In genomic region chr7:143007599-143008369, GRCm38 (mm10) we compare ENCODE assay signal across 8 mouse cellular contexts. TPM values are rescaled to one million over a fixed set of nuclear protein-coding genes. Genes with fewer than 3 reads are reported as not detected.
DNase-seq lines count a peak whose midpoint lies in the region; ATAC-seq lines count a peak whose summit lies in the region.

No protein-coding gene starts in this region.

- no peaks in the 10 kb centered on the region for H3K27me3 ChIP-seq in heart, embryonic 13.5 days (replicated peaks)
- no peaks in the 10 kb centered on the region for H3K27me3 ChIP-seq in liver, embryonic 12.5 days (replicated peaks)
- no peaks in the 10 kb centered on the region for H3K27me3 ChIP-seq in stomach, embryonic 15.5 days (replicated peaks)

- H3K36me3 ChIP-seq in heart, embryonic 13.5 days: no peaks in the 10 kb centered on the region
- H3K36me3 ChIP-seq in liver, embryonic 12.5 days: peaks cover 42% of the 10 kb centered on the region
- H3K36me3 ChIP-seq in stomach, embryonic 15.5 days: no peaks in the 10 kb centered on the region

- no peaks in the 10 kb centered on the region for H3K9me3 ChIP-seq in heart, embryonic 13.5 days
- no peaks in the 10 kb centered on the region for H3K9me3 ChIP-seq in liver, embryonic 12.5 days (replicated peaks)
- H3K9me3 ChIP-seq in stomach, embryonic 15.5 days: no peaks in the 10 kb centered on the region

- H3K27ac ChIP-seq in heart, embryonic 13.5 days (replicated peaks): peak overlapping the region; percentile 97
- peak overlapping the region; percentile 100 for H3K27ac ChIP-seq in liver, embryonic 12.5 days
- peak overlapping the region; percentile 90 for H3K27ac ChIP-seq in stomach, embryonic 15.5 days

- ATAC-seq in erythroid progenitor cell, adult 5-6 weeks (replicated peaks; ENCODE audit: low FRiP score, poor library complexity, severe bottlenecking): peak; percentile 57
- ATAC-seq in heart, embryonic 13.5 days (ENCODE audit: extremely low read depth, insufficient number of reproducible peaks, low FRiP score, low TSS enrichment): peak; percentile 69
- ATAC-seq in liver, embryonic 12.5 days: peak; percentile 39
- peak; percentile 59; the same call in 1 of the 2 replicates for ATAC-seq in stomach, embryonic 15.5 days (ENCODE audit: insufficient read depth, low FRiP score, low read depth)

- peak overlapping the region; percentile 57 for H3K4me2 ChIP-seq in heart, embryonic 13.5 days
- peak overlapping the region; percentile 95 for H3K4me2 ChIP-seq in liver, embryonic 12.5 days
- H3K4me2 ChIP-seq in stomach, embryonic 15.5 days: peak overlapping the region; percentile 29

- 35% methylated on average over 17 of the region's 17 CpGs for WGBS in heart, embryonic 13.5 days
- 11% methylated on average over 17 of the region's 17 CpGs for WGBS in liver, embryonic 12.5 days (ENCODE audit: insufficient replicate concordance)
- WGBS in stomach, embryonic 15.5 days: 38% methylated on average over 17 of the region's 17 CpGs

- H3K4me1 ChIP-seq in heart, embryonic 13.5 days: peaks cover 85% of the 10 kb centered on the region
- peaks cover 96% of the 10 kb centered on the region for H3K4me1 ChIP-seq in liver, embryonic 12.5 days
- H3K4me1 ChIP-seq in stomach, embryonic 15.5 days: peaks cover 54% of the 10 kb centered on the region

- peak; percentile 91 for DNase-seq in CD4-positive helper T cell, adult 2 months (ENCODE audit: low read depth, low spot score)
- peak; percentile 71 for DNase-seq in brain, embryonic 18.5 days (ENCODE audit: low read depth, low spot score)
- peak; percentile 98 for DNase-seq in kidney, postnatal 10 days
- DNase-seq in natural killer cell, adult 2 months (ENCODE audit: low spot score in 2 of 2): peak; percentile 86 to 91

- peak overlapping the region; percentile 31 for H3K4me3 ChIP-seq in heart, embryonic 13.5 days
- peak overlapping the region; percentile 82 for H3K4me3 ChIP-seq in liver, embryonic 12.5 days
- no peak overlapping the region for H3K4me3 ChIP-seq in stomach, embryonic 15.5 days (replicated peaks)

- peak overlapping the region; percentile 80 for H3K9ac ChIP-seq in heart, embryonic 13.5 days
- H3K9ac ChIP-seq in liver, embryonic 12.5 days: peak overlapping the region; percentile 93
- no peak overlapping the region for H3K9ac ChIP-seq in stomach, embryonic 15.5 days

RNA-seq across cellular contexts. Expression of gene Tspan32, which starts 2.9 kb away (rescaled TPM):
- total RNA-seq in erythroid progenitor cell, adult 5-6 weeks (2015; ENCODE audit: low replicate concordance): 69.6 and 81.1 TPM in 2 replicates
- total RNA-seq in erythroid progenitor cell, adult 5-6 weeks (2017; ENCODE audit: low replicate concordance): 47.7 and 48.9 TPM in 2 replicates
- 4.9 and 5.9 TPM in 2 replicates for polyA plus RNA-seq in heart, embryonic 13.5 days (2015; fragmentation: Nextera tagmentation; extraction: Ambion mirVana)
- 105 and 106 TPM in 2 replicates for polyA plus RNA-seq in liver, embryonic 12.5 days (2016; fragmentation: Nextera tagmentation; extraction: Ambion mirVana)
- 3.6 and 7.3 TPM in 2 replicates for polyA plus RNA-seq in stomach, embryonic 15.5 days (2015; fragmentation: Nextera tagmentation; extraction: Ambion mirVana)

RNA-seq across cellular contexts. Expression of gene Ascl2, which starts 38.7 kb away (rescaled TPM):
- 1.4 TPM in 1 of 2 replicates, not detected in the other for total RNA-seq in erythroid progenitor cell, adult 5-6 weeks (2015; ENCODE audit: low replicate concordance)
- not detected in 2 replicates for total RNA-seq in erythroid progenitor cell, adult 5-6 weeks (2017; ENCODE audit: low replicate concordance)
- 0.33 and 0.52 TPM in 2 replicates for polyA plus RNA-seq in heart, embryonic 13.5 days (2015; fragmentation: Nextera tagmentation; extraction: Ambion mirVana)
- polyA plus RNA-seq in liver, embryonic 12.5 days (2016; fragmentation: Nextera tagmentation; extraction: Ambion mirVana): 1.3 TPM in 2 replicates
- 5.5 and 6.1 TPM in 2 replicates for polyA plus RNA-seq in stomach, embryonic 15.5 days (2015; fragmentation: Nextera tagmentation; extraction: Ambion mirVana)

RNA-seq across cellular contexts. Expression of gene Cd81, which starts 44.8 kb away (rescaled TPM):
- 102 and 110 TPM in 2 replicates for total RNA-seq in erythroid progenitor cell, adult 5-6 weeks (2015; ENCODE audit: low replicate concordance)
- 92.2 and 202 TPM in 2 replicates for total RNA-seq in erythroid progenitor cell, adult 5-6 weeks (2017; ENCODE audit: low replicate concordance)
- 750 and 845 TPM in 2 replicates for polyA plus RNA-seq in heart, embryonic 13.5 days (2015; fragmentation: Nextera tagmentation; extraction: Ambion mirVana)
- polyA plus RNA-seq in liver, embryonic 12.5 days (2016; fragmentation: Nextera tagmentation; extraction: Ambion mirVana): 154 TPM in 2 replicates
- polyA plus RNA-seq in stomach, embryonic 15.5 days (2015; fragmentation: Nextera tagmentation; extraction: Ambion mirVana): 551 and 575 TPM in 2 replicates

Comparison
In these comparisons a context has a peak if more than half of its experiments do, and no peak if none do; other contexts are left out.
1. H3K4me2 ChIP-seq: peak in every context shown above with its lines; median percentile 95 in liver, embryonic 12.5 days; 57 in heart, embryonic 13.5 days; 29 in stomach, embryonic 15.5 days.
2. RNA of gene Tspan32, which starts 2.9 kb away (polyA plus RNA-seq): 105 to 106 TPM in liver, embryonic 12.5 days; 3.6 to 7.3 TPM in stomach, embryonic 15.5 days and 4.9 to 5.9 TPM in heart, embryonic 13.5 days; every median in the first group is over 10 times any median in the second.
3. Peak in every context shown above with its lines, with median percentiles within 50 percentile points of each other: DNase-seq, ATAC-seq and H3K27ac ChIP-seq.